Mouse (Mus musculus): ENCODE measurements around the gene Csnk2a2. TPM values are rescaled to one million over a fixed set of nuclear protein-coding genes. Genes with fewer than 3 reads are reported as not detected.

Csnk2a2 gene
- 10 to 100 TPM; 74.6 to 81.6 TPM for total RNA-seq (2021)
- long read RNA-seq, experiment 1, full-length matches to known transcripts, result 14 of 92 reads
- long read RNA-seq, experiment 1, partial matches to known transcripts, result 7 of 92 reads
- long read RNA-seq, experiment 1, other reads (novel, unspliced or antisense), result 71 of 92 reads
- long read RNA-seq, experiment 2, full-length matches to known transcripts, result 18 of 94 reads
- long read RNA-seq, experiment 2, partial matches to known transcripts, result 1 of 94 reads
- long read RNA-seq, experiment 2, other reads (novel, unspliced or antisense), result 75 of 94 reads

- no peak for TF ChIP-seq CTCF (conservative IDR thresholded peaks at IDR 0.05)
- H3K4me3 ChIP-seq, result peak within 1 kb of the TSS; percentile 55
- DNase-seq (ENCODE audit: low spot score in 2 of 2), result no peak
- H3K27ac ChIP-seq, result peak within 1 kb of the TSS; percentile 76
These were observed at the start of gene Csnk2a2 for GRCm38 (mm10) chr8:95490006-95490405. Gene Csnk2a2 (minus strand): TSS chr8:95490039.

- peak; percentile 77 for TF ChIP-seq CTCF (conservative IDR thresholded peaks at IDR 0.05)
- no peak overlapping the region for H3K4me3 ChIP-seq
- H3K27ac ChIP-seq, result no peak overlapping the region
- DNase-seq (ENCODE audit: low spot score in 2 of 2), result no peak
These were observed 49.6 kb upstream of the Csnk2a2 start for GRCm38 (mm10) chr8:95539487-95539886.

- peak within 1 kb of the TSS; percentile 71 for H3K27ac ChIP-seq
- no peak; the same call in 1 of the 2 replicates for TF ChIP-seq CTCF (conservative IDR thresholded peaks at IDR 0.05)
- peak within 1 kb of the TSS; percentile 54 for H3K4me3 ChIP-seq
- peak; percentile 48 to 65 for DNase-seq (ENCODE audit: low spot score in 2 of 2)
These were observed 43.9 kb upstream of the Csnk2a2 start, which contains the start of gene Ccdc113 for GRCm38 (mm10) chr8:95533584-95534387. Gene Ccdc113 (plus strand): TSS chr8:95534085.

GRCm38 (mm10) chr8:95532206-95532605 lies 42.4 kb upstream of the Csnk2a2 start:
- H3K4me3 ChIP-seq, result no peak overlapping the region
- H3K27ac ChIP-seq, result no peak overlapping the region
- no peak for DNase-seq (ENCODE audit: low spot score in 2 of 2)
- TF ChIP-seq CTCF (conservative IDR thresholded peaks at IDR 0.05), result no peak

- no peak overlapping the region for H3K27ac ChIP-seq
- TF ChIP-seq CTCF (conservative IDR thresholded peaks at IDR 0.05), result peak; percentile 56
- DNase-seq (ENCODE audit: low spot score in 2 of 2), result no peak
- no peak overlapping the region for H3K4me3 ChIP-seq
These were observed 39.0 kb upstream of the Csnk2a2 start for GRCm38 (mm10) chr8:95528750-95529310.

GRCm38 (mm10) chr8:95528194-95528593 lies 38.4 kb upstream of the Csnk2a2 start:
- TF ChIP-seq CTCF (conservative IDR thresholded peaks at IDR 0.05), result no peak
- no peak overlapping the region for H3K27ac ChIP-seq
- no peak for DNase-seq (ENCODE audit: low spot score in 2 of 2)
- H3K4me3 ChIP-seq, result no peak overlapping the region

GRCm38 (mm10) chr8:95523991-95524390 lies 34.2 kb upstream of the Csnk2a2 start:
- no peak overlapping the region for H3K4me3 ChIP-seq
- H3K27ac ChIP-seq, result no peak overlapping the region
- no peak for TF ChIP-seq CTCF (conservative IDR thresholded peaks at IDR 0.05)
- no peak for DNase-seq (ENCODE audit: low spot score in 2 of 2)

GRCm38 (mm10) chr8:95516928-95517327 lies 27.1 kb upstream of the Csnk2a2 start:
- DNase-seq (ENCODE audit: low spot score in 2 of 2), result no peak
- Histone ChIP-seq H3K27ac (no peak overlapping the region), H3K4me3 (no peak overlapping the region)
- no peak for TF ChIP-seq CTCF (conservative IDR thresholded peaks at IDR 0.05)

GRCm38 (mm10) chr8:95513219-95513618 lies 23.4 kb upstream of the Csnk2a2 start:
- DNase-seq (ENCODE audit: low spot score in 2 of 2), result no peak
- H3K27ac ChIP-seq, result no peak overlapping the region
- H3K4me3 ChIP-seq, result no peak overlapping the region
- no peak for TF ChIP-seq CTCF (conservative IDR thresholded peaks at IDR 0.05)

- no peak for TF ChIP-seq CTCF (conservative IDR thresholded peaks at IDR 0.05)
- H3K4me3 ChIP-seq, result no peak overlapping the region
- peak in 1 of 2 experiments; percentile 27 for DNase-seq (ENCODE audit: low spot score in 2 of 2)
- peak overlapping the region; percentile 49 for H3K27ac ChIP-seq
These were observed 22.4 kb upstream of the Csnk2a2 start for GRCm38 (mm10) chr8:95512257-95512656.

- peak; percentile 62 for TF ChIP-seq CTCF (conservative IDR thresholded peaks at IDR 0.05)
- Histone ChIP-seq H3K27ac (no peak overlapping the region), H3K4me3 (no peak overlapping the region)
- DNase-seq (ENCODE audit: low spot score in 2 of 2), result no peak
These were observed 16.4 kb upstream of the Csnk2a2 start for GRCm38 (mm10) chr8:95506245-95506644.

GRCm38 (mm10) chr8:95505606-95506005 lies 15.8 kb upstream of the Csnk2a2 start:
- H3K4me3 ChIP-seq, result no peak overlapping the region
- H3K27ac ChIP-seq, result 0 out of 2 replicates have a peak overlapping the region, but pooled peaks have one; percentile 25
- peak; percentile 25 to 46 for DNase-seq (ENCODE audit: low spot score in 2 of 2)
- no peak for TF ChIP-seq CTCF (conservative IDR thresholded peaks at IDR 0.05)

- TF ChIP-seq CTCF (conservative IDR thresholded peaks at IDR 0.05), result no peak
- H3K27ac ChIP-seq, result no peak overlapping the region
- no peak for DNase-seq (ENCODE audit: low spot score in 2 of 2)
- H3K4me3 ChIP-seq, result no peak overlapping the region
These were observed 15.0 kb upstream of the Csnk2a2 start for GRCm38 (mm10) chr8:95504835-95505234.
